Mouse (Mus musculus) embryonic facial prominence, embryonic 15.5 days (tissue): ENCODE measurements around the gene Clta. TPM values are rescaled to one million over a fixed set of nuclear protein-coding genes. Genes with fewer than 3 reads are reported as not detected.
A peak's percentile ranks its signal among the peaks of the same experiment; 100 is the strongest.

Experiments used
- ATAC-seq: fragments of 200-750 bp; cut with Nextera tagmentation; 2 replicates; pipeline ENCODE4 v1.8.0; 2017; ENCODE audit warnings: low read depth, moderate TSS enrichment; ENCODE audit not compliant: insufficient number of reproducible peaks, low FRiP score, low TSS enrichment
- H3K27ac ChIP-seq: fragments of 300-500 bp; sonication (generic); replicated peaks from 2 replicates; pipeline ENCODE4 v1.5.1; 2015; ENCODE audit warnings: mild to moderate bottlenecking, inconsistent platforms
- H3K27me3 ChIP-seq: fragments of 300-500 bp; sonication (generic); 2 replicates; pipeline ENCODE4 v1.6.1; 2015; ENCODE audit warnings: inconsistent platforms
- H3K36me3 ChIP-seq: fragments of 300-500 bp; sonication (generic); 2 replicates; pipeline ENCODE4 v1.6.1; 2015; ENCODE audit warnings: mild to moderate bottlenecking, inconsistent platforms
- H3K4me1 ChIP-seq: fragments of 300-500 bp; sonication (generic); 2 replicates; pipeline ENCODE4 v1.6.1; 2015; ENCODE audit warnings: inconsistent platforms
- H3K4me2 ChIP-seq: fragments of 300-500 bp; sonication (generic); replicated peaks from 2 replicates; pipeline ENCODE4 v1.6.1; 2015; ENCODE audit warnings: mild to moderate bottlenecking, inconsistent platforms
- H3K4me3 ChIP-seq: fragments of 300-500 bp; sonication (generic); replicated peaks from 2 replicates; pipeline ENCODE4 v1.5.1; 2015; ENCODE audit warnings: mild to moderate bottlenecking, inconsistent platforms
- H3K9ac ChIP-seq: fragments of 300-500 bp; sonication (generic); 2 replicates; pipeline ENCODE4 v1.6.1; 2015; ENCODE audit warnings: inconsistent platforms
- H3K9me3 ChIP-seq: fragments of 300-500 bp; sonication (generic); replicated peaks from 2 replicates; pipeline ENCODE4 v1.6.1; 2016; ENCODE audit warnings: inconsistent platforms
- WGBS: fragments of 180-500 bp; shearing (Covaris S2); methylation state at CpG from one replicate; pipeline ENCODE4 v1.1.7; 2015; 5-methylcytosine and 5-hydroxymethylcytosine counted together
- polyA plus RNA-seq: library from polyadenylated mRNA; unstranded; fragments of >200 nt; fragmentation: Nextera tagmentation; extraction: Ambion mirVana; gene quantifications from 2 replicates; pipeline ENCODE4 v1.2.1, GENCODE M21; 2015

Clta gene
- polyA plus RNA-seq, 1 experiment from 2014 or later = 247 TPM

DNA sequence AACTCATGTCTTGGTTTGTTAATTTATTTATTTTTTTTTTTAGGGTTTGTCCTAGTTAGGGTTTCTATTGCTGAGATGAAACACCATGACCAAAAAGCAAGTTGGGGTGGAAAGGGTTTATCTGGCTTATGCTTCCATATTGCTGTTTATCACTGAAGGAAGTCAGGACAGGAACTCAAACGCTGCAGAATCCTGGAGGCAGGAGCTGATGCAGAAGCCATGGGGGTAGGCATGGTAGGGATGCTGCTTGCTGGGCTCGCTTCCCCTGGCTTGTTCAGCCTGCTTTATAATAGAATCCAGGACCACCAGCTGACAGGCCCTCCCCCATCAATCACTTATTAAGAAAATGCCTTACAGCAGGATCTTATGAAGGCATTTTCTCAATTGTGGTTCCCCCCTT is 6.6 kb downstream of the Clta start:
- no peaks in the 10 kb centered on the region for H3K9me3 ChIP-seq
- no peak overlapping the region for H3K9ac ChIP-seq
- no peak overlapping the region for H3K4me3 ChIP-seq
- H3K27me3 ChIP-seq = no peaks in the 10 kb centered on the region
- no peak overlapping the region for H3K27ac ChIP-seq
- H3K4me2 ChIP-seq = no peak overlapping the region
- H3K36me3 ChIP-seq = no peaks in the 10 kb centered on the region
- 28% methylated on average over 2 of the region's 2 CpGs for WGBS
- H3K4me1 ChIP-seq = peaks cover 19% of the 10 kb centered on the region
- no peak for ATAC-seq

DNA sequence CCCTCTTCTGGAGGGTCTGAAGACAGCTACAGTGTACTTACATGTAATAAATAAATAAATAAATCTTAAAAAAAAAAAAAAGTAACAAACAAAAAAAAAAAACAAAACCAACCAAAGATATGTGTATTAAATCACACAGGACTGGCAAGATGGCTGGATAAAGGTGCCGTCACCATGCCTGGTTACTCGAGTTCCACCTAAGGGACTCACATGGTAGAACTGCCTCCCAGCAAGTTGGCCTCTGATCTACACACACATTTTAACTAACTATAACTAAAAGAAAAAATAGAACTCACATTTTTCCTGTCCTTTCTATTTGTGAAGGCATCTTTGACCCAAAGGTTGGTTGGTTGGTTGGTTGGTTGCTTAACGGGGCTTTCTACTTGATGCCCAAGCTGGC is 7.5 kb downstream of the Clta start:
- ATAC-seq = no peak
- no peaks in the 10 kb centered on the region for H3K9me3 ChIP-seq
- peak overlapping the region; percentile 78 for H3K27ac ChIP-seq
- H3K4me3 ChIP-seq = peak overlapping the region; percentile 80
- 0 out of 2 replicates have a peak, but pooled peaks cover 4% of the 10 kb centered on the region for H3K36me3 ChIP-seq
- whole genome bisulfite sequencing = 83% methylated on average over 3 of the region's 3 CpGs
- peaks cover 21% of the 10 kb centered on the region for H3K4me1 ChIP-seq
- H3K4me2 ChIP-seq = peak overlapping the region; percentile 84
- no peaks in the 10 kb centered on the region for H3K27me3 ChIP-seq
- 0 out of 2 replicates have a peak overlapping the region, but pooled peaks have one; percentile 95 for H3K9ac ChIP-seq

DNA sequence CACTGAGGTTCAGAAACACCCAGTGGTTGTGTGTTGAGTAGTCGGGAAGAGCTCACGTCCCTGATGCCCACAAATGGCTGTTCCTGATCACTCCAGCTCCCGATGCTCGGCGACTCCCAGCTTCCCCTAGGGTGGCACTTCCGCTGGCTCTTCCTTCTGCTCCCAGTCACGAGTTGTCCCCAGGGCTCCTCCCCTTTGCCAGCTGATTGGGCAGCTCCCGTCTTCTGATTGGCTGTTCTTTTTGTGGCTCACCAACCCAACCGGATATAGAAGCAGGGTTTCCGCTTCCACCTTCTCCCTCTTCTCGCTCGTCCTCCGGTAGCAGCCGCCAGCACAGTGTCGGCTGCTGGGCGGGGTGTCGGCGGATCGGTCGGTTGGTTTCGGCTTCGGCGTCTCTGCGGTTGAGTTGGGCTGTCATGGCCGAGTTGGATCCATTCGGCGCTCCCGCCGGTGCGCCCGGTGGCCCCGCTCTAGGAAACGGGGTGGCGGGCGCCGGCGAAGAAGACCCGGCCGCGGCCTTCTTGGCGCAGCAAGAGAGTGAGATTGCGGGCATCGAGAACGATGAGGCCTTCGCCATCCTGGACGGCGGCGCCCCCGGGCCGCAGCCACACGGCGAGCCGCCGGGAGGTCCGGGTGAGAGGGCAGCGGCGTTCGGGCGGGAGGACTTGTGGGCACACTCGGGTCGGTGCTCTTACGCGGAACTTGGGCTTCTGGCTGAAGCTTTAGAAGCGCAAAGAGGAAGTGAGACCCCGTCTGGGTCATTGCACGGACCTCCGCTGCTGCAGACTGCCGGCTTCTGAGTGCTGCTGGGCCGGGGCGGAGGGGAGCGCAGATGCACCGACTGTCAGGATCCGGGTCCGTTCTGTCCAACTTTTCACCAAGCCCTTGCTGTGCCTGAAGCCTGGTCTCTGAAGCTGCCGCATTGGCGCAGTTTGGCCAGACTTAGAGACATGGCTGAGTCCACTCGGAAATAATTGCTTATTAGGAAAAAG is 8.4 kb downstream of the Clta start:
- H3K9ac ChIP-seq = peak overlapping the region; percentile 95
- H3K4me2 ChIP-seq = peak overlapping the region; percentile 84
- peak overlapping the region; percentile 78 for H3K27ac ChIP-seq
- H3K36me3 ChIP-seq = 0 out of 2 replicates have a peak, but pooled peaks cover 4% of the 10 kb centered on the region
- WGBS = under 1% methylated on average over 77 of the region's 77 CpGs
- peaks cover 24% of the 10 kb centered on the region for H3K4me1 ChIP-seq
- peak overlapping the region; percentile 80 for H3K4me3 ChIP-seq
- H3K9me3 ChIP-seq = no peaks in the 10 kb centered on the region
- H3K27me3 ChIP-seq = no peaks in the 10 kb centered on the region
- ATAC-seq = peak; percentile 97

DNA sequence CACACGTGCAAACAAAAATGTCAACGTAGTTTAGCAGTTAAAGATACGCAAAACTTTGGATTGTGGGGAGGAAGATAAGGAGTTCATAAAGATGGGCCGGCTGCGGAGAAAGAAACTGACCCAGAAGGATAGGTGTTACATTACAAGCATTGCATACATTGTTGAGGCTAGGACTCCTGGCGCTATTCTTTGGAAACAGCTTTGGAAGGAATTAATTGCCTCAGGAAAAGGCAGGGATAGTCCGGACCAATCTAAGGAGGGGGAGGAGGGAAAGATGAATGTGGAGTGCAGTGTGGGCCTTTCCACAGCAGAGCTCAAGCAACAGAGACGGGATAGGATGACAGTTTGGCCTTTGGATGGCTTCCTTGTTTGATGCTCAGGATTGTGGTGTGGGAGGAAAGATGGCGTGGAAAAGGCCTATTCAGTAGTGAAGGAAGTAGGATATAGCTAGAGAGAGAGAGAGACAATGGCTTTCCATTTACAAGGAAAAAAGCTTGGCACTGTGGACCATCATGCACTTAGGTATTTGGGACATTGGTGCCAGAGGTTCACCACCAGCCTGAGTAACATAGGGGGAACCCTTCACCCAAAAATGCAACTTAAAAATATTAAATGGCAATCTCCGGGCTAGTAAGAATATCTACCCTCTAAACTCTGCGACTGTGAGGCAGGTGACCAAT is 9.3 kb downstream of the Clta start:
- ATAC-seq = no peak
- no peaks in the 10 kb centered on the region for H3K27me3 ChIP-seq
- H3K9ac ChIP-seq = peak overlapping the region; percentile 95
- peak overlapping the region; percentile 84 for H3K4me2 ChIP-seq
- 22% methylated on average over 11 of the region's 11 CpGs for WGBS
- H3K4me3 ChIP-seq = peak overlapping the region; percentile 80
- peaks cover 5% of the 10 kb centered on the region; the same call in 1 of the 2 replicates for H3K36me3 ChIP-seq
- no peaks in the 10 kb centered on the region for H3K9me3 ChIP-seq
- H3K4me1 ChIP-seq = peaks cover 24% of the 10 kb centered on the region
- H3K27ac ChIP-seq = no peak overlapping the region

DNA sequence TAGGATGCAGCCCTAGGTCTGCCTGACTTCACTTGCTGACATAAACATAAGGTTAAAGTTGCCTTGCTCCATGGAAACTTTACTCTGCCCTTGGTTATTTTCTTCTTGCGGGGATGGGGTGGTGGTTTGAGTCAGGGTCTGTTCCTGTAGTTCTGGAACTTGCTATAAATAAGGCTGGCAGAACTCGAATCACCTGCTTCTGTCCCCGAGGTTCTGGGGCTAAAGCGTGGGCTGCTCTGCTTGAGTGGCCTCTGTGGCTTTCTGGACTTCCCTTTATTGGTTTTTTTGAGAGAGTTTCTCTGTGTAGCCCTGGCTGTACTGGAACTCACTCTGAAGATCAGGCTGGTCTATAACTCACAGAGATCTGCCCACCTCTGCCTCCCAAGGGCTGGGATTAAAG is 11.8 kb downstream of the Clta start:
- no peak overlapping the region for H3K9ac ChIP-seq
- H3K27me3 ChIP-seq = no peaks in the 10 kb centered on the region
- H3K4me3 ChIP-seq = no peak overlapping the region
- no peaks in the 10 kb centered on the region for H3K9me3 ChIP-seq
- no peak overlapping the region for H3K4me2 ChIP-seq
- 87% methylated on average over 4 of the region's 4 CpGs for WGBS
- ATAC-seq = no peak
- peaks cover 24% of the 10 kb centered on the region for H3K4me1 ChIP-seq
- H3K27ac ChIP-seq = no peak overlapping the region
- H3K36me3 ChIP-seq = peaks cover 30% of the 10 kb centered on the region

DNA sequence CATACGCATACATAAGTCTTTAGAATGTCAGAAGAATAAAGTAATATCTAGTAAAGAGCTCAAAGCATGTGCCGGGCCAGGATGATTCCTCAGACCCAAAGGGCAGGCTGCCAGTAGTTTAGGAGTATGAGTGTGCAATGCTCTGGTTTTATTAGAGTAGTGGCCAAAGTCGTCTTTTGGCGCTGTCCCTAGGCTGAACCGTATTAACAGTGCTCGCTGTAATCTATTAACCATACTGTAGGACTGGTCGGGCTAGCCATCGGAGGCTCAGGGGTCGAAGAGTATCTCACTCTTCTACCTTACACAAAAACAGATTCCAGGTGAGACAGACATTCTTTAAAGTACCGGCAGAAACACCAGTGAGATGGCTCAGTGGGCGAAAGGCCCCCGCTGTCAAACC is 12.5 kb downstream of the Clta start:
- Histone ChIP-seq H3K36me3 (peaks cover 37% of the 10 kb centered on the region), H3K4me1 (peaks cover 24% of the 10 kb centered on the region), H3K9ac (no peak overlapping the region), H3K27ac (no peak overlapping the region), H3K4me2 (no peak overlapping the region), H3K27me3 (no peaks in the 10 kb centered on the region), H3K9me3 (no peaks in the 10 kb centered on the region), H3K4me3 (no peak overlapping the region)
- no peak for ATAC-seq
- WGBS = 92% methylated on average over 12 of the region's 12 CpGs

DNA sequence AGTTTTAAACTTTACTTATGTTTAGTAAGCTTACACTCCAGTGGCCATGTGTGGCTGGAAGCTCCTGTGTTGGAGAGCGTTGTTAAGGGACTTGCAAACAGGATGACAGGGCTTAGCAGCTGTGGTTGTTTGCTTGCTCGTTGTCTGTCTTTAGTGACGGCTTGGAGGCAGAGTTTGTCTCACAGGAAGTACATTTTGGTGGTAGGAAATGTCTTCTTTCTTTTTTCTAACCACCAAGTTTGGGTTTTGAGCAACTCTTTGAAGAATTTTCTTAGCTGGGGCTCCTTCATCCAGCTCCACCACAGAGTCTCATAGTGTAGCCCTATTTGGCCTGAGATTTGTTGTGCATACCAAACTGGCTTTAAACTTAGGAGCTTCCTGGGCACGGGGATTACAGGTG is 18.1 kb downstream of the Clta start:
- Histone ChIP-seq H3K27ac (no peak overlapping the region), H3K4me1 (no peaks in the 10 kb centered on the region), H3K4me3 (no peak overlapping the region), H3K27me3 (no peaks in the 10 kb centered on the region), H3K36me3 (peaks cover 89% of the 10 kb centered on the region), H3K9me3 (no peaks in the 10 kb centered on the region), H3K9ac (no peak overlapping the region), H3K4me2 (no peak overlapping the region)
- WGBS = 70% methylated on average over 4 of the region's 4 CpGs
- ATAC-seq = no peak

DNA sequence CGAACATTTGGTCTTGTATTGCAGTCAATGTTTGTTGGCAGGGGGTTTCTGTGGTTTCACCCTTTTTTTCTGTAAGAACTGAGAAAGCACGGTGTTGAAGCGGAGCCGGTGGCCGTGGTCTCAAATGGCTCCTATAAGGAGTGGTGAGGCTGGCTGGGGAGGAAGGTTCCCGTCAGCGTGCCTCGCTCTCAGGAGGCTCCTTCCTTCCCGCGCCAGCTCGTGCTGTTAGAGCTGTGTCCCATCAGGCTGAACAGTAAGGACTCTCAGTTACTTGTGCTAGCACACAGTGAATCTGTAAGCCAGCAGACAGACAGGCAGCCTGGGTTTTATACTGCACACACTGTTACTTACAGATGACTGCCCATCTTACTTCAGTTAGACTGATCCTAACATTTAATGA is 18.5 kb downstream of the Clta start:
- no peak overlapping the region for H3K27ac ChIP-seq
- no peaks in the 10 kb centered on the region for H3K27me3 ChIP-seq
- no peak overlapping the region for H3K9ac ChIP-seq
- no peak overlapping the region for H3K4me2 ChIP-seq
- H3K9me3 ChIP-seq = no peaks in the 10 kb centered on the region
- peaks cover 93% of the 10 kb centered on the region for H3K36me3 ChIP-seq
- no peak for ATAC-seq
- H3K4me1 ChIP-seq = 0 out of 2 replicates have a peak, but pooled peaks cover 3% of the 10 kb centered on the region
- WGBS = 81% methylated on average over 11 of the region's 11 CpGs
- no peak overlapping the region for H3K4me3 ChIP-seq

DNA sequence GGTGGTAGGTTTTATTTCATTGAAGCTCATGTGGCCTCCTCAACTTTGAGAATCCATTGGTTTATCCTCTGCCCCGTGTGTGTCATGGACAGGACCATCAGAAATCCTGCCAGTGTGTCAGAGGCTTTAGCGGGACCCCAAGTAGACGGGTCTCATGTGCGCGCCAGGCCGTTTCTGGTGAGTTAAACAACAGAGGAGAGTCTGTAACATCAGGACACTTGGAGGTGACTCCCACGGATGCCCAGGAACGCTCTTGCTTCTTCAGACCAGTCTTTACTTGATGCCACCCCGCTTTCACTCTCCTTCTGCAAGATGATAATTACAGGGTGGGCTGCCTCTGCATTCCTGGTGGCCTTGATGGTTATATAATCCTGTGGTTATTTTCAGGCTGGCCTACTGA is 19.4 kb downstream of the Clta start:
- ATAC-seq = no peak
- Histone ChIP-seq H3K9me3 (no peaks in the 10 kb centered on the region), H3K27me3 (no peaks in the 10 kb centered on the region), H3K4me1 (peaks cover 12% of the 10 kb centered on the region; the same call in 1 of the 2 replicates), H3K36me3 (peaks cover 99% of the 10 kb centered on the region), H3K9ac (no peak overlapping the region), H3K4me2 (no peak overlapping the region), H3K4me3 (no peak overlapping the region), H3K27ac (no peak overlapping the region; the same call in 1 of the 2 replicates)
- WGBS = 84% methylated on average over 9 of the region's 9 CpGs

DNA sequence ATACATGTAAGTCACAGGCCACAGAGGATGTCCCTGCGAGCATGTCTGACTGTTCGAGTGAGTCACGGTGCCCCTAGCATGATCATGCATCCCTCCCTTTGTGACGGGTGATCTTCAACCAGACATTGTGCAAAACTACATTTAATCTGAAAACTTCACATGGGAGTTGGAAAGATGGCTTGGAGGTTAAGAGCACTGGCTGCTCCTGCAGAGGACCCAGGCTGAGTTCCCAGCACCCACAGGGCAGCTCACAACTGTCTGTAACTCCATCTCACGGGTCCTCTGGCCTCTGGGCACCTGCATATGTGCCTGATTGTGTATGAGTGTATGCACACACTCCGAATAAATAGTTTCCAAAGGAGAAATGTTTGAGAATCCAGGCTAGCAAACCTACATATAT is 20.0 kb downstream of the Clta start:
- Histone ChIP-seq H3K9me3 (no peaks in the 10 kb centered on the region), H3K4me3 (no peak overlapping the region), H3K27me3 (no peaks in the 10 kb centered on the region), H3K4me2 (no peak overlapping the region), H3K27ac (no peak overlapping the region), H3K9ac (no peak overlapping the region), H3K4me1 (peaks cover 13% of the 10 kb centered on the region; the same call in 1 of the 2 replicates), H3K36me3 (peaks cover 97% of the 10 kb centered on the region)
- no peak for ATAC-seq
- 93% methylated on average over 6 of the region's 6 CpGs for WGBS

DNA sequence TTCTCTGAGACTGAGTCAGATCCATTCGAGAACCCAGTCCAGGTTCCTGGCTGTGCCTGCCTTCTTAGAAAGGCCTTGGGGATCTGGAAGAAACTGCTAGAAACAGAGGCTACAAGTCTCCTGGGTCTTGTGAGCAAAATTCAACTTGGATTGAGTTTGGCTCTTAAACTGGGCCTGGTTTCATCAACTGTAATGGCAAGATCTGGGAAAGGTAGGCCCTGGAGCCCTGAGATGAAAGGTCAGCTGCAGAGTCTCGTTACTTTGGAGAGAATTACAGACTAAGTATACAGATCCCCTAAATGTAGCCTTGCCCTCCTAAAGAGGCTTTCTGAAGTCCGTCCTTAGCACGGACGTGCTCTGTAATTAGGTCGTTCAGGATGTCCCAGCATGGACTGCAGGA is 21.3 kb downstream of the Clta start:
- Histone ChIP-seq H3K27ac (no peak overlapping the region), H3K9ac (no peak overlapping the region), H3K4me3 (no peak overlapping the region), H3K4me2 (no peak overlapping the region), H3K9me3 (no peaks in the 10 kb centered on the region), H3K4me1 (peaks cover 13% of the 10 kb centered on the region; the same call in 1 of the 2 replicates), H3K27me3 (no peaks in the 10 kb centered on the region), H3K36me3 (peaks cover 95% of the 10 kb centered on the region)
- whole genome bisulfite sequencing = 77% methylated on average over 6 of the region's 6 CpGs
- no peak for ATAC-seq
